Comparison of ENCODE assay signal across 8 mouse cellular contexts in the genomic region with DNA sequence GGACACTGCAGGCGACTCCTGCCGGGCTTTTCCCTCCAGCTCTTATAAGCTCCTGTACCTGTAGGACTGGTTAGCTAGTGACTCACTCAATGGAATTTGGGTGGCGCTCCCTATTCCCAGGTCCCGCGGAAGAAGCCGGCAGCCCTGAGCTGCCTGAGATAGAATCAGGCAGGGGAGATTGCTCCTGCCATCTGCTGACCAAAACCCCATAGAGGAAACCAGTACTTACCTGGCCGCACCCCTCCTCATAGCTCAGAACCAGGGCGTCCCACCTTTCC. TPM values are rescaled to one million over a fixed set of nuclear protein-coding genes. Genes with fewer than 3 reads are reported as not detected.
DNase-seq lines count a peak whose midpoint lies in the region; ATAC-seq and TF ChIP-seq lines count a peak whose summit lies in the region.

A gene (minus strand): TSS at position 20 of the 278 bp plus-strand sequence.

- H3K27me3 ChIP-seq in ES-Bruce4 (ENCODE audit: control insufficient read depth, insufficient read depth, low read length, poor library complexity, severe bottlenecking): peaks cover 3% of the 10 kb centered on the region
- H3K27me3 ChIP-seq in embryonic facial prominence, embryonic 11.5 days (ENCODE audit: control insufficient read depth, insufficient read depth, low read length): peaks cover 34% of the 10 kb centered on the region

- H3K9me3 ChIP-seq in ES-Bruce4 (replicated peaks; ENCODE audit: control insufficient read depth, insufficient read depth, low read length, poor library complexity, severe bottlenecking): no peaks in the 10 kb centered on the region
- no peaks in the 10 kb centered on the region for H3K9me3 ChIP-seq in embryonic facial prominence, embryonic 11.5 days (replicated peaks; ENCODE audit: control insufficient read depth, low read length)

- H3K4me2 ChIP-seq in embryonic facial prominence, embryonic 11.5 days (ENCODE audit: low read depth, low read length): peak within 1 kb of the TSS; percentile 76

- H3K4me3 ChIP-seq in ES-Bruce4 (ENCODE audit: low read depth, low read length): peak within 1 kb of the TSS; percentile 44
- peak within 1 kb of the TSS; percentile 35 for H3K4me3 ChIP-seq in embryonic facial prominence, embryonic 11.5 days (ENCODE audit: low read depth, low read length)

- no peaks in the 10 kb centered on the region for H3K36me3 ChIP-seq in ES-Bruce4 (ENCODE audit: control insufficient read depth, insufficient read depth, low read length, poor library complexity, severe bottlenecking)
- H3K36me3 ChIP-seq in embryonic facial prominence, embryonic 11.5 days (replicated peaks; ENCODE audit: control insufficient read depth, insufficient read depth, low read depth, low read length): no peaks in the 10 kb centered on the region

- no peak for TF ChIP-seq EP300 in ES-Bruce4 (IDR thresholded peaks at IDR 0.05; ENCODE audit: insufficient read depth, low read depth, low read length)

- peak; percentile 20 for DNase-seq in embryonic facial prominence, embryonic 11.5 days (ENCODE audit: low spot score)
- DNase-seq in kidney, adult 18-20 months: peak; percentile 21
- DNase-seq in lung, postnatal 10 days: peak; percentile 36
- DNase-seq in cerebellum, postnatal 25 days: no peak
- DNase-seq in right cerebral cortex, adult 18-20 months: no peak

- WGBS in embryonic facial prominence, embryonic 11.5 days: 2% methylated on average over 8 of the region's 8 CpGs

- H3K9ac ChIP-seq in ES-Bruce4 (ENCODE audit: low read depth, poor library complexity, severe bottlenecking): no peak within 1 kb of the TSS
- peak within 1 kb of the TSS; percentile 9; the same call in 1 of the 2 replicates for H3K9ac ChIP-seq in embryonic facial prominence, embryonic 11.5 days (replicated peaks; ENCODE audit: low read length)

- no peak for TF ChIP-seq CTCF in ES-Bruce4 (IDR thresholded peaks at IDR 0.05; ENCODE audit: low read depth, low read length)

- H3K4me1 ChIP-seq in ES-Bruce4 (ENCODE audit: control insufficient read depth, insufficient read depth, low read length): no peaks in the 10 kb centered on the region
- no peaks in the 10 kb centered on the region for H3K4me1 ChIP-seq in embryonic facial prominence, embryonic 11.5 days (ENCODE audit: control insufficient read depth, insufficient read depth, low read length)

- ATAC-seq in embryonic facial prominence, embryonic 11.5 days (replicated peaks; ENCODE audit: insufficient number of reproducible peaks, low FRiP score, low TSS enrichment, low read depth): no peak
- no peak for ATAC-seq in cerebellum, adult (ENCODE audit: insufficient number of reproducible peaks, low FRiP score, low TSS enrichment)
- no peak for ATAC-seq in activated CD4-positive, CD25-positive, alpha-beta regulatory T cell, adult 4 months

- no peak within 1 kb of the TSS for H3K27ac ChIP-seq in ES-Bruce4 (ENCODE audit: insufficient read depth, low read length)
- H3K27ac ChIP-seq in embryonic facial prominence, embryonic 11.5 days (replicated peaks; ENCODE audit: low read depth, low read length): no peak within 1 kb of the TSS

- no peak for TF ChIP-seq POLR2A in ES-Bruce4 (IDR thresholded peaks at IDR 0.05; ENCODE audit: insufficient read depth, low read length)

RNA-seq across cellular contexts. Expression of the gene that starts here (rescaled TPM):
- polyA plus RNA-seq in ES-Bruce4 (2011; ENCODE audit: insufficient read depth, insufficient read length, low read depth, missing spikeins): 39.5 and 39.9 TPM in 2 replicates
- polyA plus RNA-seq in embryonic facial prominence, embryonic 11.5 days (2014; fragmentation: Nextera tagmentation; extraction: Ambion mirVana): 11.5 and 14.5 TPM in 2 replicates
- polyA plus RNA-seq in activated CD4-positive, CD25-positive, alpha-beta regulatory T cell, adult 4 months (2017; shearing (Covaris generic)): not detected

Comparison
In these comparisons a context has a peak if more than half of its experiments do, and no peak if none do; other contexts are left out.
1. RNA of the gene that starts here (polyA plus RNA-seq): 39.5 to 39.9 TPM in ES-Bruce4 and 11.5 to 14.5 TPM in embryonic facial prominence, embryonic 11.5 days; not detected in activated CD4-positive, CD25-positive, alpha-beta regulatory T cell, adult 4 months; every median in the first group is over 10 times any median in the second.
2. DNase-seq: peak in embryonic facial prominence, embryonic 11.5 days (single experiment), kidney, adult 18-20 months (single experiment) and lung, postnatal 10 days (single experiment); none in cerebellum, postnatal 25 days (0 of 2) and right cerebral cortex, adult 18-20 months (single experiment).